Comparison of ENCODE assay signal across 21 mouse cellular contexts in genomic region chr17:65877026-65877425, GRCm38 (mm10). TPM values are rescaled to one million over a fixed set of nuclear protein-coding genes. Genes with fewer than 3 reads are reported as not detected.
DNase-seq lines count a peak whose midpoint lies in the region; ATAC-seq and TF ChIP-seq lines count a peak whose summit lies in the region.
"Had no signal": no experiment of that assay in that cellular context is flagged by ENCODE, and none has a peak within 500 bp of the region (broad histone marks: within the 10 kb centered on the region; RNA-seq: fewer than 3 reads in every experiment).

No protein-coding gene starts in this region.

- H3K27ac ChIP-seq in stomach, embryonic 16.5 days (ENCODE audit: low read length) = no peak overlapping the region
- no peak overlapping the region for H3K27ac ChIP-seq in stomach, postnatal 0 days (replicated peaks)
- H3K27ac ChIP-seq in ES-E14 (ENCODE audit: insufficient read depth, low read depth, low read length, poor library complexity, severe bottlenecking) = peak overlapping the region; percentile 51; the same call in 1 of the 2 replicates
- no peak overlapping the region for H3K27ac ChIP-seq in embryonic facial prominence, embryonic 13.5 days
- H3K27ac ChIP-seq: forebrain, embryonic 12.5 days; gastrocnemius, adult 2 months; heart, embryonic 10.5 days; heart, embryonic 15.5 days; hindbrain, embryonic 10.5 days; hindbrain, embryonic 14.5 days; intestine, embryonic 15.5 days had no signal

- H3K4me3 ChIP-seq in stomach, embryonic 16.5 days (replicated peaks; ENCODE audit: low read length) = no peak overlapping the region
- H3K4me3 ChIP-seq in stomach, postnatal 0 days (ENCODE audit: low read depth, low read length) = no peak overlapping the region
- H3K4me3 ChIP-seq in ES-E14 (ENCODE audit: insufficient read depth in 1 of 2, low read depth in 1 of 2, low read length in 2 of 2, poor library complexity in 1 of 2, severe bottlenecking in 1 of 2) = peak overlapping the region; percentile 16 to 18; a peak in 2 of 4 replicates
- H3K4me3 ChIP-seq in embryonic facial prominence, embryonic 13.5 days = no peak overlapping the region
- H3K4me3 ChIP-seq: forebrain, embryonic 12.5 days; gastrocnemius, adult 2 months; heart, embryonic 10.5 days; heart, embryonic 15.5 days; hindbrain, embryonic 10.5 days; intestine, embryonic 15.5 days had no signal

- H3K9me3 ChIP-seq in stomach, embryonic 16.5 days (replicated peaks; ENCODE audit: control insufficient read depth, low read length) = no peaks in the 10 kb centered on the region
- no peaks in the 10 kb centered on the region for H3K9me3 ChIP-seq in stomach, postnatal 0 days (ENCODE audit: control insufficient read depth, low read length)
- no peaks in the 10 kb centered on the region for H3K9me3 ChIP-seq in ES-E14 (ENCODE audit: control insufficient read depth, insufficient read depth, low read depth, low read length)
- no peaks in the 10 kb centered on the region for H3K9me3 ChIP-seq in embryonic facial prominence, embryonic 13.5 days
- H3K9me3 ChIP-seq: forebrain, embryonic 12.5 days; heart, embryonic 10.5 days; heart, embryonic 15.5 days; hindbrain, embryonic 10.5 days; intestine, embryonic 15.5 days had no signal

- H3K27me3 ChIP-seq in stomach, embryonic 16.5 days (ENCODE audit: control insufficient read depth, insufficient read depth, low read length) = no peaks in the 10 kb centered on the region
- H3K27me3 ChIP-seq in stomach, postnatal 0 days (ENCODE audit: control insufficient read depth, insufficient read depth, low read length) = no peaks in the 10 kb centered on the region
- H3K27me3 ChIP-seq in embryonic facial prominence, embryonic 13.5 days = no peaks in the 10 kb centered on the region
- H3K27me3 ChIP-seq: forebrain, embryonic 12.5 days; heart, embryonic 15.5 days; intestine, embryonic 15.5 days had no signal

- H3K9ac ChIP-seq in stomach, embryonic 16.5 days (ENCODE audit: low read length) = no peak overlapping the region
- H3K9ac ChIP-seq in stomach, postnatal 0 days (ENCODE audit: low read length) = no peak overlapping the region
- no peak overlapping the region for H3K9ac ChIP-seq in ES-E14 (ENCODE audit: insufficient read depth, low read depth, low read length, poor library complexity, severe bottlenecking)
- H3K9ac ChIP-seq in embryonic facial prominence, embryonic 13.5 days = no peak overlapping the region
- H3K9ac ChIP-seq: forebrain, embryonic 12.5 days; forebrain, postnatal 0 days; heart, embryonic 15.5 days; hindbrain, embryonic 14.5 days; intestine, embryonic 15.5 days had no signal

- in situ Hi-C loops in ES-E14 (cut with MboI; ENCODE audit: low sequenced_read_pairs in 2 of 2, unreplicated experiment in 2 of 2) = no loop called here

- TF ChIP-seq EP300 in stomach, postnatal 0 days (optimal IDR thresholded peaks at IDR 0.05) = no peak

- H3K36me3 ChIP-seq in stomach, embryonic 16.5 days (ENCODE audit: control insufficient read depth, insufficient read depth, low read length) = no peaks in the 10 kb centered on the region; the same call in 1 of the 2 replicates
- H3K36me3 ChIP-seq in stomach, postnatal 0 days (ENCODE audit: control insufficient read depth, insufficient read depth, low read length) = no peaks in the 10 kb centered on the region; the same call in 1 of the 2 replicates
- H3K36me3 ChIP-seq in ES-E14 (ENCODE audit: control insufficient read depth, insufficient read depth, low read length, poor library complexity, severe bottlenecking) = peaks cover 2% of the 10 kb centered on the region; the same call in 1 of the 2 replicates
- H3K36me3 ChIP-seq in embryonic facial prominence, embryonic 13.5 days = 0 out of 2 replicates have a peak, but pooled peaks cover 5% of the 10 kb centered on the region
- H3K36me3 ChIP-seq: heart, embryonic 15.5 days; intestine, embryonic 15.5 days had no signal

- no peak overlapping the region for H3K4me2 ChIP-seq in stomach, embryonic 16.5 days (ENCODE audit: low read depth, low read length)
- H3K4me2 ChIP-seq in stomach, postnatal 0 days (replicated peaks; ENCODE audit: low read depth) = no peak overlapping the region
- H3K4me2 ChIP-seq in embryonic facial prominence, embryonic 13.5 days = no peak overlapping the region
- H3K4me2 ChIP-seq: forebrain, embryonic 12.5 days; heart, embryonic 15.5 days; hindbrain, embryonic 14.5 days; intestine, embryonic 15.5 days had no signal

- no peak for TF ChIP-seq CTCF in stomach, postnatal 0 days (IDR thresholded peaks at IDR 0.05; ENCODE audit: low read depth)

- DNase-seq in heart, adult 11 months = peak; percentile 71
- no peak for DNase-seq in heart, postnatal 14 days
- no peak for DNase-seq in stomach, postnatal 0 days (ENCODE audit: low spot score)
- DNase-seq in ES-E14 (ENCODE audit: low read depth, low spot score) = peak; percentile 39
- DNase-seq in left cerebral cortex, adult 18-20 months (ENCODE audit: low spot score in 2 of 2) = no peak
- no peak for DNase-seq in kidney, postnatal 10 days
- DNase-seq: adrenal gland, postnatal 10 days; cerebellum, adult 11 months; cerebellum, adult 8-10 months; forebrain, postnatal 0 days; gastrocnemius, adult 2 months; gastrocnemius, postnatal 25 days; kidney, adult 8-10 months had no signal

- H3K4me1 ChIP-seq in stomach, embryonic 16.5 days (ENCODE audit: control insufficient read depth, insufficient read depth, low read length) = peaks cover 9% of the 10 kb centered on the region
- H3K4me1 ChIP-seq in stomach, postnatal 0 days (replicated peaks; ENCODE audit: control insufficient read depth, insufficient read depth) = no peaks in the 10 kb centered on the region; the same call in 1 of the 2 replicates
- H3K4me1 ChIP-seq in ES-E14 (ENCODE audit: control insufficient read depth in 2 of 2, insufficient read depth in 2 of 2, low read length in 2 of 2, poor library complexity in 1 of 2) = peaks cover 20 to 29% of the 10 kb centered on the region in 2 experiments
- H3K4me1 ChIP-seq in embryonic facial prominence, embryonic 13.5 days = peaks cover 24% of the 10 kb centered on the region

- intact Hi-C loops in heart, postnatal 14 days (cut with DNase I) = no loop called here

- peak; percentile 49; the same call in 1 of the 2 replicates for ATAC-seq in stomach, embryonic 16.5 days (ENCODE audit: insufficient read depth, low FRiP score)
- no peak for ATAC-seq in stomach, postnatal 0 days (ENCODE audit: low FRiP score, low TSS enrichment)
- peak; percentile 33; the same call in 1 of the 2 replicates for ATAC-seq in embryonic facial prominence, embryonic 13.5 days (ENCODE audit: insufficient number of reproducible peaks, insufficient read depth, low FRiP score, low TSS enrichment, low read depth)
- ATAC-seq: forebrain, postnatal 0 days; intestine, embryonic 15.5 days had no signal

- 61% methylated on average over 6 of the region's 6 CpGs for WGBS in stomach, embryonic 16.5 days
- WGBS in stomach, postnatal 0 days = 66% methylated on average over 6 of the region's 6 CpGs
- 52% methylated on average over 6 of the region's 6 CpGs for WGBS in embryonic facial prominence, embryonic 13.5 days

TF ChIP-seq in ES-E14, 5 proteins besides CTCF, POLR2A, EP300 and RAD21:
- TF ChIP-seq MAFK (IDR thresholded peaks at IDR 0.05; ENCODE audit: insufficient read depth, low read depth, low read length) = no peak
- no peak for TF ChIP-seq ZNF384 (IDR thresholded peaks at IDR 0.05; ENCODE audit: low read depth, low read length)

RNA-seq across cellular contexts. Expression of gene Ralbp1, which starts 8.6 kb away (rescaled TPM):
- 10 to 100 TPM; 38.1 to 38.9 TPM for total RNA-seq in heart, postnatal 14 days (2021)
- 87.0 and 103 TPM in 2 replicates for polyA plus RNA-seq in stomach, embryonic 16.5 days (2015; fragmentation: Nextera tagmentation; extraction: Ambion mirVana)
- polyA plus RNA-seq in stomach, postnatal 0 days (2015; fragmentation: Nextera tagmentation; extraction: Ambion mirVana) = 114 and 117 TPM in 2 replicates
- 57.1 and 57.6 TPM in 2 replicates for total RNA-seq in ES-E14 (2012; rRNA removed)
- polyA plus RNA-seq in embryonic facial prominence, embryonic 13.5 days (2015; fragmentation: Nextera tagmentation; extraction: Ambion mirVana) = 94.1 and 105 TPM in 2 replicates
- total RNA-seq in left cerebral cortex, adult 18-20 months (2021) = 10 to 100 TPM; 66.9 to 74.0 TPM

Comparison
In these comparisons a context has a peak if more than half of its experiments do, and no peak if none do; other contexts are left out.
1. DNase-seq: peak in heart, adult 11 months (single experiment) and ES-E14 (single experiment); none in heart, postnatal 14 days (0 of 2), stomach, postnatal 0 days (single experiment), left cerebral cortex, adult 18-20 months (0 of 2) and kidney, postnatal 10 days (single experiment).
2. H3K4me3 ChIP-seq: peak in ES-E14 (2 of 2); none in stomach, embryonic 16.5 days (single experiment), stomach, postnatal 0 days (single experiment) and embryonic facial prominence, embryonic 13.5 days (single experiment).